Mouse (Mus musculus) ES-E14 (cell line): ENCODE measurements at regions not wholly inside any gene's neighbourhood (a gene's known extent, or its start where the extent isn't known, plus 50 kb on each side); places are given as distances from the start of the nearest gene placed in this dataset.

Experiments
- DNase-seq: peaks from one replicate; pipeline ENCODE4 v3.0.0-alpha.2; 2013; ENCODE audit warnings: low read depth, low spot score
- H3K27ac ChIP-seq: 2 replicates; pipeline ENCODE4 v1.5.1; 2012; ENCODE audit warnings: low read depth, mild to moderate bottlenecking, low read length, moderate library complexity, mixed read lengths; ENCODE audit not compliant: poor library complexity, insufficient read depth, severe bottlenecking
- H3K36me3 ChIP-seq: 2 replicates; pipeline ENCODE4 v1.6.1; 2012; ENCODE audit warnings: mild to moderate bottlenecking, low read length, moderate library complexity, mixed read lengths; ENCODE audit not compliant: control insufficient read depth, poor library complexity, insufficient read depth, severe bottlenecking
- H3K4me1 ChIP-seq, 2 experiments: fragments of 150-350 bp in 1 of 2; sonication (generic) in 1 of 2; 2 replicates each; pipeline ENCODE4 v1.6.1; 2012; ENCODE audit warnings: low read length in 2 of 2, mild to moderate bottlenecking in 1 of 2, mixed read lengths in 1 of 2; ENCODE audit not compliant: control insufficient read depth in 2 of 2, insufficient read depth in 2 of 2, poor library complexity in 1 of 2
- H3K4me3 ChIP-seq, 2 experiments: fragments of 150-350 bp in 1 of 2; sonication (generic) in 1 of 2; 2 replicates each; pipeline ENCODE4 v1.5.1; 2012; ENCODE audit warnings: low read length in 2 of 2, low read depth in 1 of 2, mild to moderate bottlenecking in 1 of 2, mixed read lengths in 1 of 2; ENCODE audit not compliant: insufficient read depth in 1 of 2, poor library complexity in 1 of 2, severe bottlenecking in 1 of 2
- H3K9ac ChIP-seq: 2 replicates; pipeline ENCODE4 v1.6.1; 2012; ENCODE audit warnings: low read depth, mild to moderate bottlenecking, low read length, mixed read lengths; ENCODE audit not compliant: poor library complexity, insufficient read depth, severe bottlenecking
- H3K9me3 ChIP-seq: fragments of 150-350 bp; sonication (generic); 2 replicates; pipeline ENCODE4 v1.6.1; 2012; ENCODE audit warnings: low read depth, mild to moderate bottlenecking, low read length; ENCODE audit not compliant: control insufficient read depth, insufficient read depth
- CHD2 ChIP-seq: IDR thresholded peaks from 2 replicates; pipeline ENCODE4 v1.6.1; 2014; ENCODE audit warnings: mild to moderate bottlenecking, low read depth, low read length, inconsistent platforms
- HCFC1 ChIP-seq: IDR thresholded peaks from 2 replicates; pipeline ENCODE4 v1.6.1; 2012; ENCODE audit warnings: low read length, inconsistent platforms, borderline replicate concordance; ENCODE audit not compliant: insufficient read depth
- MAFK ChIP-seq: IDR thresholded peaks from 2 replicates; pipeline ENCODE4 v1.6.1; 2014; ENCODE audit warnings: mild to moderate bottlenecking, low read depth, low read length, inconsistent platforms; ENCODE audit not compliant: insufficient read depth
- ZC3H11A ChIP-seq: IDR thresholded peaks from 2 replicates; pipeline ENCODE4 v1.6.1; 2012; ENCODE audit warnings: low read depth, mild to moderate bottlenecking, inconsistent platforms, low read length, borderline replicate concordance
- ZNF384 ChIP-seq: IDR thresholded peaks from 2 replicates; pipeline ENCODE4 v1.6.1; 2012; ENCODE audit warnings: low read depth, low read length, inconsistent platforms
- in situ Hi-C, 2 experiments: fragments of 600-800 bp; cut with MboI; formaldehyde crosslinking; loops; one replicate each; pipeline ENCODE4 v1.15.1; 2025; ENCODE audit warnings: low sequenced_read_pairs in 2 of 2, inconsistent platforms in 1 of 2; ENCODE audit not compliant: unreplicated experiment in 2 of 2

DNA sequence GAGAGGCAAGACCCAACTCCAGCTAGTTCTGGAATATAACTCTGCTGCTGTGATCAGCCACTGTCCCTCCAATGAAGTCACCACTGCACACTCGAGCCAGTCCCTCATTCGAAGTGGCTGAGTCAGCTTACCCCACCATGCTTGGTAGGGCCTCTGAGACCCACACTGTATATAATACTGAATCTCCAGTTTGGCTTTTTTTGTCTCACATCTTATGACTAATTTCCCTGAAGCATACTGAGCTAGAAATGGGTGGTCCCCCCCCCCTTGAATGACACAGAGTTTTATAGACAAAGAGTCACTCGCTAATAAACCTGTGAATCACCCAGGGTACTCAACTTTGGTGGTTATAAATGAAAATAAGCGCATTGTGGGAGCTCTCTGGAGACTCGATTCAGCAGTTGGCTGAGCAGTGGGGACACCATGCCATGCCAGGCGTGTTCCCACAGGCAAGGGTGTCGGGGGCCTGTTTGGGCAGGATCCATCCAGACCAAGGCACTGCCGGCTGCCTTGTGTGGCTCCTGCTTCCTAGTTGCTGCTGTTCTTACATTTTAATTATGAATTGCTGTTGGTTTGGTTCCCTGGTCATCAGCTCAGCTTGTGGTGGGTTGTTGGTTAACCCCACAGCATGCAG, 131.2 kb downstream of the Irx5 start:
- Histone ChIP-seq H3K4me1 (no peaks in the 10 kb centered on the region), H3K27ac (no peak overlapping the region), H3K4me3 (no peak overlapping the region), H3K9ac (no peak overlapping the region), H3K36me3 (no peaks in the 10 kb centered on the region), H3K9me3 (no peaks in the 10 kb centered on the region)
- TF ChIP-seq HCFC1 (no peak), ZNF384 (no peak), MAFK (no peak), CHD2 (no peak), ZC3H11A (no peak)
- no peak for DNase-seq
- in situ Hi-C loops: no loop called here

DNA sequence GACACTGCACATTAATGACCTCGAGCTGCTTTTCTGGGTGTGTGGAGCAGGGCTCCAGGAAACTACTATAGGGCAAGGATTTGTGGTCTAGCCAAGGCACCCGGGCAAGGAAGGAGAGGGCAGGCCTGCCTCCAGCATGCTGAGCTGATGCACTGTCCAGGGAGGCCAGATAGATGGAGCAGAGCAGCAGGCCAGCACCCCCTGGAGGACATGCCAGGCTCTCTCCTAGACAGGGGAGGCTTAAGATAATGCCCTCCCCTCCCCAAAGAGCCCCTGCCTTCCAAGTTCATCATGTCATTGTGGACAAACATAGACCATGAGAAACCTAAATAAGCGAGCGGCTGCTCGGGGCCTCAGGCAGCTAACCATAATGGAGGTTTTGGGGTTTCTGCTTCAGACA, 134.1 kb downstream of the Irx5 start:
- no peak overlapping the region for H3K4me3 ChIP-seq
- H3K36me3 ChIP-seq: no peaks in the 10 kb centered on the region
- in situ Hi-C loops: no loop called here
- no peak overlapping the region for H3K9ac ChIP-seq
- no peak overlapping the region for H3K27ac ChIP-seq
- H3K4me1 ChIP-seq: no peaks in the 10 kb centered on the region
- no peak for DNase-seq
- H3K9me3 ChIP-seq: no peaks in the 10 kb centered on the region
- TF ChIP-seq ZNF384: no peak
- TF ChIP-seq HCFC1: no peak
- no peak for TF ChIP-seq ZC3H11A
- no peak for TF ChIP-seq MAFK
- no peak for TF ChIP-seq CHD2

- Histone ChIP-seq H3K4me1 (no peaks in the 10 kb centered on the region), H3K4me3 (no peak overlapping the region), H3K27ac (no peak overlapping the region), H3K9ac (no peak overlapping the region), H3K9me3 (no peaks in the 10 kb centered on the region), H3K36me3 (no peaks in the 10 kb centered on the region)
- in situ Hi-C loops: no loop called here
- TF ChIP-seq MAFK (no peak), ZC3H11A (no peak), HCFC1 (no peak), CHD2 (no peak), ZNF384 (no peak)
- DNase-seq: no peak
Observed at GRCm38 (mm10) chr8:92493403-92493802, 136.0 kb downstream of the Irx5 start.

DNA sequence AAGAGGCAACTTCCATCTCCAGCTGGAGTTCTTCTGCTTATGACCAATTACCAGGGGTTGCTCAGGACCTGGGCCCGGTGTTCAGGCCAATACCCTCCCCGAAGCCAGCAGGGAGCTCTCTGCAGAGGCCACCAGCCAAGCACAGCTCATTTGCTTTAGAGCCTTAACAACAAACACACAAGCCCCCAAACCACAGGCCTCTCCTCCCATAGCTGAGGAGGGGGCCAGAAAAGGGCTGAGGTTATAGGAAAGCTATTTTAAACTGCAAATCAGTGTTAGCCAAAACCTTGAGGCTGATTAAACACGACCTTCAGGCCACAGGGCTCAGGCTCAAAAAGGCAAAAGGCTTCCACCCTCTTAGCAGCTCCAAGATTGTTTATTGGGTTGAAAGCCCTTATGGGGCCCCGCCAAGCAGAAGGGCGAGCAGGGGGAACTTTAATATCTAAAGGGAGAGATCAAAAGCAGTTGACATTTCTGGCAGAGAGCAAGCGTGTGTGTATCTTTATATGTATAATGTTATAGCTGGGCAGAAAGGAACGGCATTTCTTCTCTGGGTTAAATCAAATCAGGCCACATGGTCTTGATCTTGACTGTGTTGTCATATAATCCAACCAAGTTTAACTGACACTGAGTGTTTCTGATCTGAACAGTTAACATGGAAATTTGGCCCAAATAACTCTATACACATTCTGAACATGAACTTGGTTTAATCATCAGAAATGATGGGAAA, 148.3 kb downstream of the Irx5 start:
- Histone ChIP-seq H3K4me1 (no peaks in the 10 kb centered on the region), H3K4me3 (no peak overlapping the region), H3K36me3 (no peaks in the 10 kb centered on the region), H3K9me3 (no peaks in the 10 kb centered on the region), H3K27ac (no peak overlapping the region), H3K9ac (no peak overlapping the region)
- DNase-seq: no peak
- no peak for TF ChIP-seq ZC3H11A
- TF ChIP-seq ZNF384: no peak
- no peak for TF ChIP-seq CHD2
- no peak for TF ChIP-seq MAFK
- TF ChIP-seq HCFC1: no peak
- in situ Hi-C loops: no loop called here
